Mouse (Mus musculus) heart, postnatal 0 days (tissue): ENCODE measurements around the gene Hoxb6.
A peak's percentile ranks its signal among the peaks of the same experiment; 100 is the strongest.

Experiments used
- CTCF ChIP-seq: IDR thresholded peaks from 2 replicates; pipeline ENCODE4 v1.5.1; 2016; ENCODE audit warnings: antibody characterized with exemption, control low read depth, low read depth
- EP300 ChIP-seq: IDR thresholded peaks from 2 replicates; pipeline ENCODE4 v1.6.1; 2016; ENCODE audit warnings: antibody characterized with exemption, low read depth

- peak; percentile 77 for TF ChIP-seq CTCF
- TF ChIP-seq EP300, result no peak
Measured at GRCm38 (mm10) chr11:96278773-96279172, 13.5 kb upstream of the Hoxb6 start.
